Mouse (Mus musculus) kidney, adult 2 months (tissue): ENCODE measurements at regions not wholly inside any gene's neighbourhood (a gene's known extent, or its start where the extent isn't known, plus 50 kb on each side); places are given as distances from the start of the nearest gene placed in this dataset.

Source experiments
- CTCF ChIP-seq: fragments of 200-500 bp; conservative IDR thresholded peaks from 2 replicates; pipeline ENCODE4 v1.5.1; 2011; ENCODE audit warnings: low read depth, mild to moderate bottlenecking, control low read depth, low read length, moderate library complexity, mixed read lengths; ENCODE audit not compliant: insufficient read depth, insufficient read length
- POLR2A ChIP-seq: fragments of 200-500 bp; IDR thresholded peaks from one replicate; pipeline ENCODE4 v1.6.1; 2011; ENCODE audit warnings: low read depth, low read length, control low read depth

DNA sequence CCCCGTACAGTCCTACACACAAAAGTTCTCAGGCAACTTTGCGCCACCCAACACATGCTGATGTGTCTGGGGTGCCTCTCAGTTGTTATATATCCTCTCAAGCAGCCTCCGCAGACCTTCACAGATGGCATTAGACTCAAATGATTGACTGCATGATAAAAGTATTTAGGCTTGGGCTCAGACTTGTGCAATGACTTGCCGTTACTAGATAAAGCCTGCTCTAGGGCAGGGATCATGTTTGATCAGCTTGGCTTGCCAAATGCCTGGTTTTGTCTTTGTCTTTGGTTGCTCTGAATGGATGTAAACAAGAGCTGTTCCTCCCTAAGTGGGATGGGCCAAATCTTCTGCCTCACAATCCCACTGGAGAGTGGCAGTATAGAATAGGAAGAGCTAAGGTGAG is 57.2 kb upstream of the Gm21915 start:
- TF ChIP-seq POLR2A = no peak
- TF ChIP-seq CTCF = no peak
